Mouse (Mus musculus): ENCODE results near the gene Adk. TPM values are rescaled to one million over a fixed set of nuclear protein-coding genes. Genes with fewer than 3 reads are reported as not detected.

Gene Adk
- total RNA-seq, 4 experiments from 2014 or later = 66.5 to 80.7 (median 73.0) TPM

DNA sequence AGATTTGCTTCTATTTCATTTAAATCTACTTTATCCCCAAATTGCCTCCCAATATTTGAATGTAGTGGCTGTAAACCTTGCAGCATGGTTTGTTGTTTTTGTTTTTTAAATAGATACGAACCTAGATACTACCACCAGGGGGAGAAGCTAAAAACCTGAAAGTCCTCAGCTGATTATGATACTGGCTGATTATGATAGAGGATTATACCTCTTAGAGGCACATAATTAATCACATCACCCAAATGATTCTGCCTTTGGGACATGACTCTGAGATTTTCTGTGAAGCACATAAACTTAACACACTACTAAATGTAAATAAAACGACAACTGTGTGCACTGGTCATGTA is 201.6 kb downstream of the Adk start:
- no peak for DNase-seq (ENCODE audit: low spot score in 2 of 2)

DNA sequence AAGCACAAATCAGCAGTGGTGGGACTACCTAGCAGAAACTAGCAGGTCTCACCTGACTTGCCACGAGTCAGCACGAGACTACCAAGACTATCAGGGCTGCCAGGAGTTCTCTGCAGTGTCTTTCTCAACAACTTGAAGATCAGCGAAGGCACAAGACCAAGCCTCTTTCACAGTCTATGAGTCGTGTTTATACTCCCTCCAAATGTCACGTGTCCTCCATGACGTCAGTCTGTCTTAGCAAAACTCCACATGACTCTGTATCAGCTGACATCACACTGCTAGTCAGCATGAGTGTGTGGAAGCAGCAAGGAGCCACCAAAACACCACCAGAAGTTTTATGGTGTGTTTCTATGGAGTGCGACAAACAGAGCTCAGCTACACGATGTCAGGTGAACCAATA is 215.9 kb downstream of the Adk start:
- no peak for DNase-seq (ENCODE audit: low spot score in 2 of 2)

- no peak for DNase-seq (ENCODE audit: low spot score in 2 of 2)
Measured at GRCm38 (mm10) chr14:21271472-21271871, 219.1 kb downstream of the Adk start.

DNA sequence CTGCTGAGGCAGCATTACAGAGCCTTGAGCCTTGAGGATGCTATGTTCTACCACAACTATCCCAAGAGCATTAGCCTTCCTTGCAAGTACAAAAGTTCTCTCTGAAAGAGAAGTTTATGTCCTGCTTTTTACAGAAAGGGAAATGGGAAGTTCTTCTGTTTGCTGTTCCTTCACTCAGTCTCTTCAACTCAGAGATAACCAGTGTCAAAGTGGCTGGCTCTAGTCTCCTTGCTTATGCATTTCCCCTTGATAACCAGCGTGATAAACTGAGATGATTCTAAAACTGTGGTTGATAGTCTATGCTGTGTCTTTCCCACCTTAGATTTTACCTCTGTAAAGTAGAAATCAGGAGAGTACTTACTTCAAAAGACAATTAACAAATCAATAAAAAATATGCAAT is 223.4 kb downstream of the Adk start:
- no peak for DNase-seq (ENCODE audit: low spot score in 2 of 2)

DNA sequence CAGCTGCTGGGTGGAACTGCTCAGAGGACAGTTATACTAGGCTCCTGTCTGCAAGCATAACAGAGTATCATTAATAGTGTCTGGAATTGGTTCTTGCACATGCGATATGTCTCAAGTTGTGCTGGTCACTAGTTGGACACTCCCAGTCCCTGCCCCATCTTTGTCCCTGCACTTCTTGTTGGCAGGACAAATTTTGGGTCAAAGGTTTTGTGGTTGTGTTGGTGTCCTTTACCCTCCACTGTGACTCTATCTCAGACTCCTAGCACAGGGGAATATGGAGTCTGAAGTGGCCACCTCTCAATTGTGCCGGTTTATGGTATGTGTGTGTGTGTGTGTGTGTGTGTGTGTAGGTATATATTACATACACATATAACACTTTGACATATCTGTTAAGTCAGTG is 225.9 kb downstream of the Adk start:
- no peak for DNase-seq (ENCODE audit: low spot score in 2 of 2)

DNA sequence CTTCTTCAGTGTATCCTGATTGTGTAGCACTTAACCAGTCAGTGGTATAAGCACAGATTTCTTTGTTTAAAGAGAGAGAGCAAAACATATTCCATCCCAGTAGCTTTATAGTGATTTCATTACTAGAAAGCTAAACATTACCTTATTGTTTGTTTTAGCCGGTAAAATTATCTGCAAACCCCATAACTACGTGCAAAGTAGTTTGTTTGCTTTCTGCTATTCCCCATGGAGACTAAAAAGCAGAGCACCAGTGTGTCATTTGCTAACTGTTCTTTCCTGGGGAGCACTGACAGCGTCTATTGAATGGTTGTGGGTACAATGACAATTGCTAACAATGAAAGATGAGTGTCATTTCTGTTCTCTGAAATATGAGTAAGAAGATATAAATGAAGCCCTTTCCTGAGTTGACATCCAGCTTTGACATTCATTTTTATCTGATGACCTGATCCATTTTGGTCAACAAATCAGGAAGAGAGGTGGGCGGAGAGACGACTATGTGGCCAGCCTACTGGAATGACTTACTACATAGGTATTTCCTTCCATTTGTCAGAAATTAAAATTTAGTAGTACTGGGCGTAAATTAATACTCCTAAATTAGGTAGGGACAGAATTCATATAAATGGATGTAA is 226.6 kb downstream of the Adk start:
- DNase-seq (ENCODE audit: low spot score in 2 of 2) = no peak

- DNase-seq (ENCODE audit: low spot score in 2 of 2) = no peak
Measured at GRCm38 (mm10) chr14:21280451-21280850, 228.1 kb downstream of the Adk start.

DNA sequence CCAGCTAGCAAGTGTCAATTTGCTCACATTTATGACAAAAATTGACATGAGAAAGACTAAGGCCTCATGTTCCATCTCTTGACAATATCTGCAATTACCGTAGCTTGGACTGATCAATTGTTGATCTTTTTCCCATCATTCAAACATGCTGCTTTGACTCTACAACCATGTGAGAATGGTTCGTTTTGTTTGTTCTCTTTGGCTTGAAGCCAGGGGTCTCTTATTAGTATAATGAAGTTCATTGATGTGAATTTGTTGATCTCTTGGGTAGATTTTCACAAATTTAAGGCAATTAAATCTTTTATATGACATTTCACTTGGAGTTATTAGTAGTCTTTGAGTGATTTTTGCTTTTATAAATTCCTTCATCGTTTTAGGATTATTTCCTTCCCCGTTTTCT is 229.1 kb downstream of the Adk start:
- no peak for DNase-seq (ENCODE audit: low spot score in 2 of 2)

GRCm38 (mm10) chr14:21284116-21284515 is 231.7 kb downstream of the Adk start:
- no peak for DNase-seq (ENCODE audit: low spot score in 2 of 2)

- no peak for DNase-seq (ENCODE audit: low spot score in 2 of 2)
Measured at GRCm38 (mm10) chr14:21284847-21285246, 232.5 kb downstream of the Adk start.

GRCm38 (mm10) chr14:21286274-21286673 is 233.9 kb downstream of the Adk start:
- DNase-seq (ENCODE audit: low spot score in 2 of 2) = no peak

DNA sequence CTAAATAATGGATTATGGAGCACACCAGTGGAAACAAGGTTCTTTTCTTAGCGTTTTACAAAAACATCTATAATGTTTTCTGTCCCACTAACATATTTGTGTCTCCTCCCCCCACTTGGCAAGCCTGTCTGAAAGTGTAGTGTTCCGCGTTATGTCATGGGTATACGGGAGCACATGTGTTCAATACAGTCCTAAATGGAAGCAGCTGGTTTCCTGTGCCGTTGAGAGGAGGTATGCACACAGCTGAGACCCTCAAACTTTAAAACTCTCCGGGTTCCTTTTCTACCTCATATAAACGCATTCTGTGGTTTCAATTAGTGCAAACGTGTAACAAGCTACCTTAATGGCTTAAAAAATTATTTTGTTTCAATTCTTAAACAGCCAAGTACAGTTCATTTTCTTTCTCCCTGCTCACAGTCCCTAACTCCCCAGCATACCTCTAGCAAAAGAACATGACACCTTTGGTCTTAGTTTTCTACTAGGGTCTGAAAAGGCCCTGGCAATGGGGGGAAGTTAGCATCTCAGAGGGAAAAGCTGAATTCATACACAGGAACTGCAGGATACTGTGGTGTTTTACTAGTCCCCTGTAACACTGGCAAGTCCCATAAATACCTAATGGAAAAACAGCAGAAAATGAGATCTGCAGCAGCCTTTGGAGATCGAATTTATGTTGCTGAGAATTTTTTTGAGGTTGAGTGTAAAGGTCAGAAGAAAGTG is 235.5 kb downstream of the Adk start:
- DNase-seq (ENCODE audit: low spot score in 2 of 2) = no peak

DNA sequence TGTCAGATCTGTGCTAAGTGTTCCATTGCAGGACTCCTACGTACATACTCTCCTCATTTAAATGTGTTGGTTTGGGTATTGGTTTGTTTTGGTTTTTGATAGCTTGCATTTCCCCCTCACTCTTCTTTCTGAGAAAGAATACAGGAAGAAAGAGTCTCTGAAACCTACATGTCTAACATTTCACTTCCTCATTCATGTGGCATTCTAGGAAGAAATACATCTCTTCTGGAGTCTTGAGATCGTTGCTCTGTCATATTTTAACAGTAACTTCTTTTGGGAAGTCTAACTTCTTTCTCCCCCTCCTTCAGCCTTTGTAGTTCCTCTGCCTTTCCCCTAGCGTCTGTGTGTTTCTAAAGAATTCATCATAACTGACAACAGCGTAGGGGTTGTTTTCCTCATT is 247.4 kb downstream of the Adk start:
- DNase-seq (ENCODE audit: low spot score in 2 of 2) = no peak

DNA sequence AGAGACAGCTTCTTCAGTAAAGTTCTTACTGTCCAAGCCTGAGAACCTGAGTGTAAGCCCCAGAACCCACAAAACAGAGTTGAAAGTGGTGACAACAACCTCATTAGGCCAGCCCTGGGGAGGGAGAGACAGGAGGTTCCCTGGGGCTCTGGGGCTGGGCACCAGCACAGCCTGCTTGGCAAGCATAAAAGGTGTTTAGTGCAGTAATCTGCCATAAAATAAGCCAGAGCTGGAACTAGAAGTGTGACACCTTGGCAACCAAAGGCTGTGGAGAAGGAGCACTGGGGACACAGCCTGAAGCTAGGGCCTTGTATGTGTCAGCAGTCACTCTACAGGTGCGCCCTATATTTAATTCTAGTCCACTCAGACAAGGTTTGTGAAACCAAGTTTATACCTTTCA is 252.4 kb downstream of the Adk start:
- no peak for DNase-seq (ENCODE audit: low spot score in 2 of 2)

DNA sequence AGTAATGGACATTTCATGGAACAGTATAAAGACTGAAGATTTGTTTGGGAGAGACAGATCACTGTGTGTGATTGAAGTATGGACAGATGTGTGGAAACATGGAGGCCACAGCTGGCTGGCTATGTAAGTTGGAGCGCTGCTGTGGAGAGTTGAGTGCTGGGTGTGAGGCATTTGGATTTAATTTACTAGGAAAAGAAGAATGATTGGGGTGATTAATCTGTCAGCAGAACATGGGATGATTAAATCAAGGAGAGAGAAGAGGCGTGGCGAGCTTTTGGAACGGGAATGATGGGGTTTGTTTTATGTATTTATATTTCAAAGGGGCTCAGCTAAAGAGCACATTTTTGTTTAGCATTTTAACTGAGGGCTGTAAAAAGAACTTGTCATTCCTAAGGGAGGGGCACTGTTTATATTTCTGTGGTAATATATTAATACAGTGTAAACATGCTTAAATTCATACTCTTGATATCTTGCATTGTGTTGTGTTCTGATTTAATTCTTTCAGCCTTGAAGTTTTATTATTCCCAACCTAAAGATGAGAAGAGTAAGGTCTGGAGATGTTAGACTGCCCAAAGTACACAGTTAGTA is 256.1 kb downstream of the Adk start:
- no peak for DNase-seq (ENCODE audit: low spot score in 2 of 2)

DNA sequence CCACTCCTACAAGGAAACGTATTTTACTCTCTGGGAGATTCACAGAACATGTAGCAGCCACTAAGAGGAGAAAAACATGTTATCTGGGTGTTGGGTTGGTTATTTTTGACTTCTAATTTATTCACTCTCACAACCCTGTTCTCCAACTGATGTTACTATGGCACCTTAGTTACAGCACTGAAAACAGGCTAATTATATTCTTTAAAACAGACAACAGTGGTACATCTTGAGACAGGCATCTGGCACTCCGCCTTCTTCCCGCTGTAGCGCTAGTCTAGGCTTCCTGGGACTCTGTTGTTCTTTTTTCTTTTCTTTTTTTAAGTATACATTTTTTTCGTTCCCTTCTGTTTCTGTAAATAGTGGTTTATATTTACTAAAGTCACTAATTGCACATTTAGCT is 258.2 kb downstream of the Adk start:
- peak; percentile 56 to 58 for DNase-seq (ENCODE audit: low spot score in 2 of 2)

DNA sequence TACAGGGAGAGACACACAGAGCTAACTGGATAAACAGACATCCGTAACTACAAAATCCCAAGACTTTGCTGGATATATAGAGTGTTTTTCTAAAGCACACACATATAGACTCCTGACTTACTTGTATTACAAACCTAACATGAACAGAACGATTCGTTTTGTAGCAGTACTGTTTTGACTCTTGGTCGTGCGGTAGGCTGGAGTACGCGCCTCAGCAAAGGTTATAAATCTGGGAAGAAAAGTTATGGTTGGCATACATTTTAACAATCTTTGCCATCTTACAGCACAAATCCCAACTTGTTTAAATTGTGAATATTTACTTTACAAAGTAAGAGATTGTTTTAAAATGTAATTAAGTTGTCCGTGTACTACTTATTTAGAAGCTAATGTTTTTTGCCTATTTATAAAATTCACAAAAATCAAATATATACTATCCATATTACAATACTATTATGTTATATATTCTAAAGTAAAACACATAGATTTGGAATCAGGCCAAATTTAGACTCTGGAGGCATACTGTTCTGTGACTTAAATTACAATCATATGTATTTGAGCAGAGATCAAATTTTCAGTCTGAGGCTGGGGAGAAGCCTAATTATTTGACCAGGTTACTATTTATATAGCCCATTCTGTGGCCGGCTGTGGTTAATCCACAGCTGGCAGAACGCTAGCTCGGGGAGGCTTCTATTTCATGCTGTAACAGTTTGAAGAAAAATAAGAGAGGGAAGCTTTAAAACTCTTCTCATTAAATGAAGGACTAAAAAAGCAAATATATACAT is 261.4 kb downstream of the Adk start:
- no peak for DNase-seq (ENCODE audit: low spot score in 2 of 2)

- DNase-seq (ENCODE audit: low spot score in 2 of 2) = no peak
Measured at GRCm38 (mm10) chr14:21314466-21314865, 262.1 kb downstream of the Adk start.

DNA sequence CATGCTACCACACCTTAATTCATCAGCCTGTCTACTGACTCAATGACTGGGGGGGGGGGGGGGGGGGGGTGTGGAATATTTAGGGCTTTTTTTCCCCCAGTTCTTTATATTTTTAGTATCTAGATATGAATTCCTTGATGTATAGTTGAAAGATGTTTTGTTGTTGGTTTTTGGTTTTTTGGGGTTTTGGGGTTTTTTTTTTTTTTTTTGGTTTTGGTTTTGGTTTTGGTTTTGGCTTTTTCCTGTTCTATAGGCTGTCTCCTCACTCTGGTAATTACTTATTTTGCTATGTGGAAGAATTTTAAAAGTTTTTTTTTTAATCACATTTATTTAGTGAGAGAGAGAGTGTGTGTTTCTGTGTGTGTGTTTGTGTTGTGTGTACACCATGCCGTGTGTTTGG is 282.5 kb downstream of the Adk start:
- DNase-seq (ENCODE audit: low spot score in 2 of 2) = no peak

- no peak for DNase-seq (ENCODE audit: low spot score in 2 of 2)
Measured at GRCm38 (mm10) chr14:21335691-21336314, 283.4 kb downstream of the Adk start.

DNA sequence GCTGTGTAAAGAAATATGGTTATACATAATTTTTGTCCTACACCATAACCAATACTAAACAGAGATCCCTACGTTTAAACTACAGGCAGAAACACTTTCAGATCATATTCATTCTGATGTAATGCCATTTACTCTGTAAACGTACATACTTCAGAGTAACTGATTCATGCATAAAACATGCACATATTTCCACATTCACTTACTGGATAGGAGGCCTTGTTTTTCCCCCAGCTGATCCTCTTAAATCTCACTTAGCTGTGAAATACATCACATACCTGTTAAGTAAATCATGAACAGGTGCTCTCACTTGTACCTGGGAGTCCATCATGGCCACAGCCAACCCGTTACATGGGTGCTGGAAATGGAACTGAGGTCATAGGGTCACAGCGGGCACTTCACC is 285.6 kb downstream of the Adk start:
- DNase-seq (ENCODE audit: low spot score in 2 of 2) = no peak

DNA sequence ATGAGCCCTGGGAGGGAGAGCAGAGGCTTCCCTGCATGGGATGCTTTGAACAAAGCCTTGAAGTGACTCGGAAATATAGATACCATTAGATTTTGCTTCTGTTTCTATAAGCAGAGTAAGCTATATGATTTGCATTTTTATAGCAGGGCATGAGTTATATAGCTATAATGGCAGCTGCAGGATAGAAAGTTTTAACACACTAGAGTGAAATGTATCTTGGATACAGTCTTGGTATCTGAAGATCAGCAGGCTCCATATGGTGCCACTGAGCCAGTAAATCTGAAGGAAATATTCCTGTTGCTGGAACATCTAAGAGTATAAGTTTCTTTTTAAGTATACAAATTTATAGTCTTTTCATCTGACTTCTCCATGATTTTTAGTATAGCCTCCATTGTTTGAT is 288.8 kb downstream of the Adk start:
- no peak for DNase-seq (ENCODE audit: low spot score in 2 of 2)

Measured in layer of hippocampus, adult 8-10 months (tissue).